Mouse (Mus musculus): ENCODE results near the gene Wif1.
A peak's percentile ranks its signal among the peaks of the same experiment; 100 is the strongest.

Wif1 gene

DNA sequence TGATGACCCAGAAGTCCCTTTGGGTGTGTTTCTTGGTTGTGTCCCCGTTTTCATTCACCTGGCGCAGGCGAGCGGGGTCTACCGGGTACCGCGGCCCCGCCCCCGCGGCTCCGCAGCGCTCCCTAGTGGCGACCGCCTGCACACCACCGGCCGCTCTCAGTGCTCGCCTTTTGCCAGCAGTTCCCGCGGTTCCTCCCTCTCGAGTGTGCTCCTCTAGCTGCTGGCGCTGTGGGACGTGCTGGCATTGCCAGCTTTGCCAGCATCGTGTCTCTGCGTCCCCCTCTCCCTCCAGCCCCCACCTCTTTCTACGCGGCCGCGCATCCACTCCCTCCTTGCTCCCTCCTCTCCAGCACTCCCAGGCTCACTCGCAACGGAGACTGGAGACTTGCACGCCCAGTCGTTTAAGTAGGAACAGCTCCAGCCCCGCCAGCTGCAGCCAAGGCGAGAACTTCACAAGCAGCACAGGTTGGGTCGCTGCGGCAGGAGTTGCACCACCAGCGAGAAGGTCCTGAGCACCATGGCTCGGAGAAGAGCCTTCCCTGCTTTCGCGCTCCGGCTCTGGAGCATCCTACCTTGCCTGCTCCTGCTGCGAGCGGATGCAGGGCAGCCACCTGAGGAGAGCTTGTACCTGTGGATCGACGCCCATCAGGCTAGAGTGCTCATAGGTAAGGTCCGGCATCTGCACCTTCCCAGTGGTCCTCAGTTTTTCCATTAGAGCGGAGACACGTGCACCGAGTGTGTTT is at the start of gene Wif1:
Wif1 (plus strand) TSS at position 135 of the 743 bp plus-strand sequence.
- peak; percentile 28 for DNase-seq (ENCODE audit: low spot score)

DNA sequence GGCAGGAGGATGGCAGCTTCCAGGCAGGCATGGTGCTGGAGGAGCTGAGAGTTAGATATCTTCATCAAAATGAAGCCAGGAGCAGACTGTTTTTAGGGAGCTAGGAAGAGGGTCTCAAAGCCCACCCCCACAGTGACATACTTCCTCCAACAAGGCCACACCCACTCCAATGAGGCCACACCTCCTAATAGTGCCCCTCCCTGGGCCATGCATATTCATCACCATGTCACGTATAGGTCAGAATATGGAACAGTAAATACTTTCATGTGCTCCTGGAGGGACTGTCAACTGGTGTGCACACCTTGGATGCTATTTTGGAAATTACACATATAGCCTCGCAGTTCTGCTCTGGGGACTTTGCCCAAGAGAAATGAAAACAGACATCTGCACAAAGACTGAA is 31.6 kb upstream of the Wif1 start:
- DNase-seq (ENCODE audit: low spot score): no peak

DNA sequence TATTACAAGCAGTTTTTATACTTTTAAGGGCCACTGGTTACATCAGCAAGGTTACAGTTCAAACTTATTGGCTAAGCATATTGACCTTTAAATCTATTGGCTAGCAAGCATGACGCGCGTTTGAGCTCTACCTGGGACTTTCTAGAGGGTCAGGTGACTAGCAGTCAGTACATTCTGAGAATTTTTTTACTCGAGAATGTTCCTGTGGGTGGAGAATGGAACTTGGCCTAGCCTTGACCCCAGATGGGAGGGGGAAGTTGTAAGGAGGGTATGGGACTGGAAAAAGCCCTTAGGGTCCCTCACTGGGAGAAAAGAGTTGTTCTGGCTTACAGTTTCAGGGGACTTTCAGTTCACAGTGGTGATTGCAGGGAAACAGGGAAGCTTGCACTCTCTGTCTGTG is 22.3 kb upstream of the Wif1 start:
- no peak for DNase-seq (ENCODE audit: low spot score)

DNA sequence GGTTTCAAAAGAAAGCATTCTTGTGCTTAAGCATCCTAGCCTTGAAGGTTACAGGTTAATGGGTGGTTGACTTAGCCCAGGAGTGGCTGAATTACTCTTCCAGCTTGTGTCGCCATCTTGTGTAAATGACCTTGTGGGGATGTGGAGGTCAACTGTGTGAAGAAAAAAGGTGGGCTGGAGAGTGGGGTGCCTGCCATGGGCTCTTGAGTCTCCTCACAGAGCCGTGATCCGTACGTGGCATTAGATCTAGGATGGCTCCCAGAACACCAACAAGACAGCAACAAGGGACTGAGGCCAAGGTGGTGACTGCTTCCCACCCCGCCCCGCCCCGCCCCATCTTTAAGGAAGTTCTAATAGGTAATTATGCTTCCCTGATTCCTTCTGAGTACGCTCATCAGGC is 17.5 kb upstream of the Wif1 start:
- DNase-seq (ENCODE audit: low spot score): no peak

DNA sequence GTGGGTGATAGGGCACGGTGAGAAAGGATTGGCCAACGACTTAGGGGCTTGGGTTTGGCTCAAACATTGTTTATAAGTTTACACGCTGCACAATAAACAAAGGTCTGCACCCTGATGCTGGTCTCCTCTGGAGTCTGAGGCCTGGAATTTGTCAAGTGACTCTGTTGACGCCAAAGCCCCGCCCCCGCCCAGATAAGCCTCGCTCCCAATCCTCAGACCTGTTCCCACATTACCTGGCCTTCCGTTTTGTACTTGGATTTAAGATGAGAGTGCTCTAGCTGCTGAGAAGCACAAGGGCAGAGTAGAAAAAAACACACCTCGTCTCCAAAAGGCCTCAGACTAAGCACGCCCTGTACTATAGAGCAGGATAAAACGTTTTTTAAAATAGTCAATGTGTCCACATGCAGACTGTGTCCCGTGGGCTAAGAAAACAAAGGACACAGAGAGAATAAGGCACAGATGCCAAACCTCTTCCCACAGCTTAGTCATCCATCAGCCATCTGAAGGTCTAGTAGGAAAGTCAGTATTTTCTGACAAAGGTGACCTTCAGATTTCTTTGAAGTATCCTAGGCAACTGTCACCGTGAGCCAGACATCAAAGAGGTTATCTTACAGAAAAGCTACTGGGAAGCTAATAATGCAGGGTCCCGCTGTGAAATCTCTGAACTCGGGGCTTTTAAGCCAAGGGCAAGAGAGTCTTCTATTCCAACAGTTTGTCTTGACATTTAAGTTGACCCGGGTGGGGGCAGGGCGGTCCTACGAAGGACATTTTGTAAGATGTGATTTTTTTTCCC is 16.9 kb upstream of the Wif1 start:
- DNase-seq (ENCODE audit: low spot score): no peak

DNA sequence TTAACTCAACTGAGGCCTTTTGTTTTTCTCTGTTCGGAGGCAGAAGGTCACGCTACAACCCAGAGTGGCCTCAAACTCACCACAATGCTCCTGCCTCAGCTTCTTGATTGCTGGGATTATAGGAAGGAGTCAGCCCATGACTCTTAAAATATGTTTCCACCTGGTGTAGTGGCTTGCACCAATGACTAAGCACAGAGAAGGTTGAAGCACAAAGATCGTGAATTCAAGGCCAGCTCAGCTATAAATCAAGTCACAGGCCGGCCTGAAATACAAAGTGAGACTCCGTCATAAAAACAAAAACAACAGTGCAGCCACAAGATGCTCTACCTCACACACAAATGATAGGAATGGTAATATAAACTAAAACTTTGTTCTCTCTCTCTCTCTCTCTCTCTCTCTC is 10.8 kb upstream of the Wif1 start:
- no peak for DNase-seq (ENCODE audit: low spot score)

DNA sequence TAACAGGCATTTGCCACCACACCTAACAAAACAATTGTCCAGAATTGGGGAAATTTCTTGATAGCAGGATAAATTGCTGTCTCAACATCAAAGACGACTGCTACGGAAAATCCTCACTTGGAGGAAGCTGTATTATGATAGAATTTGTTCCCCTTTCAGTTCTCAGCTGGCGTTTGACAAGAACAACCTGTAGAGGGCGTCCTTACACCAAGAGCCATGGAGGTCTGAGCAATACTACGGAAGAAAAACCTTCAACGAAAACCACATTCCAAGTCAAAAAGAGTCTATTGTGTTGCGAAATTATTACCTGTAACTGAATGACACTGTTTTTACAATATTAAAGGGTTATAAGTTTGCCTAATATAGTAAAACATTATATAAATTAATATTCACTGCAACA is 2.0 kb upstream of the Wif1 start:
- peak; percentile 10 for DNase-seq (ENCODE audit: low spot score)

DNA sequence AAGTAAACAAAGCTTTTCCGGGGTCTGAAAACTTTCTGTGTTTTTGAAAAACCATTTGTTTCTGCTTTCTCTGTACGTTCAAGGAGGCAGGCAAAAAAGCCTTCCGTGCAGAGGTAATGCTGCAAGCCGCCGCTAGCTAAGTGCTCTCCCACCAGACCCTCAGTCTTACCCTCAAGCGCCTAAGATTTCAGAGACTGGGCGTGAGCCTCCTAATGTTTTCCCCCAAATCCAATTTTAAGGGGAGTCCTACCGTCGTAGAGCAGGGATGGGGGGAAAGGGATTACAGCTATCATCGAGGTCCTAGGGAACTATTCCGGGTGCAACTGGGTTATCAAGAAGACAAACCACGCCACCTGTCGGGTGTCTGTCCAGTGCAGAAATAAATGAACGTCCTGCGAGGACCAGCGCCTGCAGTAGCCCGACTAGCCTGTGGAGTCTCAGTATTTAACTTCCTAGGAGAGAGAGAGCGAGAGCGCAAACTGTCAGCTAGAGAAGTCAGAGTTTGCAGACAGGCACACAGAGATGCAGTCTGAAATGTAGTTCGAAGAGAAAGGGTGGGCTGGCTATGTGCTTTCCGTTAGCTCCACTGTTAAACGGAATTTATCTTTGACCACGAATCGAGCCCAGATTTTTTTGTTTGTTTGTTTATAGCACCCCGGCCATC is 500 bp upstream of the Wif1 start:
- DNase-seq (ENCODE audit: low spot score): peak; percentile 56

DNA sequence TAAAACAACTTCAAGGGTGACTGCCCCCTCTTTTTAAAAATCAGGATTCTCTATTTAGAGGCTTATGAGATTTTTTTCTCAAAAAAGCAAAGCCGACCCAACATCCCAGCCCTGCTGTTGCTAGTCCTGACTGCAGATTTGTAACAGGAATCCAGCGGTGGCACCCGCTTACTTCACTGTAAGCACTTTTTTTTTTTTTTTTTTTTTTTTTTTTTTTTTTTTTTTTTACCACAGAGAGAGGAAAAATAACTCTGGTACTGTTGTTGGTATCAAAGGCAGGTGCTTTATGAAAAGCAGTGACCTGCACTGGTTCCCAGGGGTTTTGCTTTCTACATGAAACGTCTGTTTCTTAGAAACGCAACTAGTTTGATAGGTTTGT is 798 bp downstream of the Wif1 start:
- DNase-seq (ENCODE audit: low spot score): no peak

DNA sequence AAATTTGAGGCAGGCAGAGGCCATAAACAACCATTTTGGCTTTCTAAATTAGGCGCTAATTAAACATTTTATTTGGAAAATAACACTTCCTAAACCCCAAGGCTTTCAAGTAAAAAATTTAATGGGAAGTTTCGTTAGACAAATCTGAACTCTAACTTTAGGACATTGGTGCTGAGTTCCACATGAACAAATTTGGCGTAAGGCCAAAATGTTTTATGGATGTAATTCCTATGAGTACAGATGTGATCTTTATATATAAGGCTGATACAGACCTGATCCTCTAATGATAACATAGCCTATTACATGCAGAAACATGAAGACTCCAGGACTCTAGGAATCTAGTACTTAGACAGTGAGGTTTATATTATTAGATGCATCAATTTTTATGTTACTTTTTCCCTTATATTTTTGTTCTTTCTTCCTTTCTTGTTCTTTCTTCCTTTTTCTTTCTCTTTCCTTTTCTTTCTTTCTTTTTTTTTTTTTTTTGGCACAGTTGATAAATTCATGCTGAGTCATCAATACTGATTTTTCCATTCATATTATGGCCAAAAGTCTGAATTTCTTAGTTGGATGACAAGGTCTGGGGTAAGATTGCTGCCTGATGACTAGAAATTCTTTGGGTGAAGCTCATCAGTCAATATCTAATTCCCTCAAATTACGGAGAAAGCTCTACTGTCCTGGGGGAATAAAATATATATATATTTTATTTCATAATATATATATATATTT is 5.0 kb downstream of the Wif1 start:
- no peak for DNase-seq (ENCODE audit: low spot score)

DNA sequence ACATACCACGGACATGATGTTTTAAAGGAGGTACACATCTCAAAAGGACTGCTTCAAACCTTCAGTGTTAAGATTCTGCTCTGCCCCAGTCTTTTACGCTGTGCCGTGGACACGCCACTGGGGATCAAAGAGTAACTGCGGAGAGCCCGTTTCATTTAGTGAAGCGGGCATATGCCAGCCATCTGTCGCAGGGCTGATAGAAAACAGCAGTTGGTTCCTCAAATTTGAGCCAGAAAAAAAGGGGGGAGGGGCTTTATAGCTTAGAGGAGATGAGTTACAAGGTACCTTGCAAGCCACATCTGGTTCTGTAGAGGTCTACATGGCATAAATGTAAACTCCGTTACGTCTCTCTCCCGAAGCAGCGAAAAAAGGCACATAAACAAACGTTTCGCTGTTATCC is 7.2 kb downstream of the Wif1 start:
- no peak for DNase-seq (ENCODE audit: low spot score)

DNA sequence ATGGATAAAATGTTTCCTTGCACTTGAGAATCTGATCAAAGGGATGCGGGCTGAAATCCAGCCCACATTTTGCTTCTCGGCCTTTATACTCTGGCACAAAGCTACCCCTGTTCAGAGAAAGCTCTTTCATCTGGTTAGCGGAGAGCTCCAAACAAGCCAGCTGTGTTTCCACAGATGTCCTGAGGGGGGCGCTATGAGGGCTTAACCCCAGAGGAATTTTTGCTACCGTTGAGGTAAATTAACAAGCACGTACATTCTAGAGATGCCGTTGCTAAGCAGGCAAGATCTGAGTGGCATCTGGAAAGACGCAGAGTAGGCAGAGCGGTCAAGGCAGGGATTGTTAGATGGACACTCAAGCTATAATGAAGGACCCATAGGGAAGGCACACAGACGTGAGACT is 13.7 kb downstream of the Wif1 start:
- no peak for DNase-seq (ENCODE audit: low spot score)

DNA sequence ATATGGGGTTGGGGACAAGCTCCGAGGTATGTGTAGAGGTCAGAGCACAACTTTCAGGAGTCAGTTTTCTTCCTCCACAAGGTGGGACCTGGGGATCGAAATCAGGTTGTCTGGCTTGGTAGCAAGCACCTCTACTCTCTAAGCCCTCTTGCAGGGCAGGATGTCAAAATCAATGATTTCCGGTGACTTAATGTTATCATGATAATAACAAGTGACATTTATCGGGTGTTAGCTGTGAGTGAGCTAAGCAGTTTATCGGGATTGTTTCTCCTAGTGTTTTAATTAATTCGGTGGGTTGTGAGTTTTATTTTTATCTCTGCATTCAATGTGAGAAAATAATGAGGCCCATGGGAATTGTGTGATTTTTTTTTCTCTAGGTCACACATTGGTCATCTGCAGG is 18.3 kb downstream of the Wif1 start:
- DNase-seq (ENCODE audit: low spot score): no peak

DNA sequence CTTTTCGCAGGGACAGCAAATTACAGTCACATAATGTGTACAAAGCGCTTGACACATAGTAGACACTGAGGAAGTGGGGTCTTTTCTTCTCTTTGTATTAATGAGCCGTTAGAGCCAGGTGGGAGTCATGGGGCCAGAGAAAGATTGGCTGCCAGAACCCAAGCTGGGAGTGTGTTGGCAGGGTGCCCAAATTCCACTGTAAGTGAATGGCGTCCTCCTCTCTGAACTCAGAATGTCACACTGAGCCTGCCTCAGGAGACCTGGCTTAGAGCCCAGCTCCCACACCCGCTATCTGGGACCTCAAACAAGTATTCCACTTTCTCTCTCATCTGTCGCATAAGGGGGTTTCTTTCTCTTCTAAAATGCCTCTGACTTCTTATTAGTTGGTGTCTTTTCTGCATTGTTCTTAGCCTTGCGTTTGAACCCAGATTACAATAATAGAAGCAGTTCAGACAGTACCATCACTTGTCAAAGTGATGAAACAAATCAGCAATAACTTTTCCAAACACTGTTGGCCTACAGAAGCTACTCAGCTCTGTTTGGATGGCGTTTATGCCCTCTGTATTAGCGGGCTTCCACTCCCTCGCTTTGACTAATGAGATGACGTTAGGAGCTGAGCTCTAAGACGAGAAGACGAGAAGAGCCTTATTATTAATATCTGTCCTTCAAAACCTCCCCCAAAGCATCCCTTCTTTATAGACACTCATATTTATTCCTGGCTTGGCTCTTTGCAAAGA is 21.9 kb downstream of the Wif1 start:
- peak; percentile 41 for DNase-seq (ENCODE audit: low spot score)

DNA sequence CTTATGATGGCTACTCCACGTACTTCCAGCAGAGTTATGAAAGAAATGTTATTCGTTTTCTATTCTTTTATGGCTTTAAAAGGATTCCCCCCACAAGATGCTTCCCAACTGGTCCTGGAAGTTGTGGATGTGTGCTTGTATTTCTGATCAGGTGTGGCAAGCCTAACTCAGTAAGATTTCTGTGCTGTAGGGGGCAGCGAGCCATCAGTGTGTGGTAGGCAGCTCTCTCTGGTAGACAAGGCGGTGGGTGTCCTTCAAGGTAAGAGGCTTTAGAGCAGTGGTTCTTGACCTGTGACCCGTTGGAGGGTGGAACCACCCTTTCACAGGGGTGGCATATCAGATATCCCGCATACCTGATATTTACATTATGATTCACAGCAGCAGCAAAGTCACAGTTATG is 23.1 kb downstream of the Wif1 start:
- no peak for DNase-seq (ENCODE audit: low spot score)

DNA sequence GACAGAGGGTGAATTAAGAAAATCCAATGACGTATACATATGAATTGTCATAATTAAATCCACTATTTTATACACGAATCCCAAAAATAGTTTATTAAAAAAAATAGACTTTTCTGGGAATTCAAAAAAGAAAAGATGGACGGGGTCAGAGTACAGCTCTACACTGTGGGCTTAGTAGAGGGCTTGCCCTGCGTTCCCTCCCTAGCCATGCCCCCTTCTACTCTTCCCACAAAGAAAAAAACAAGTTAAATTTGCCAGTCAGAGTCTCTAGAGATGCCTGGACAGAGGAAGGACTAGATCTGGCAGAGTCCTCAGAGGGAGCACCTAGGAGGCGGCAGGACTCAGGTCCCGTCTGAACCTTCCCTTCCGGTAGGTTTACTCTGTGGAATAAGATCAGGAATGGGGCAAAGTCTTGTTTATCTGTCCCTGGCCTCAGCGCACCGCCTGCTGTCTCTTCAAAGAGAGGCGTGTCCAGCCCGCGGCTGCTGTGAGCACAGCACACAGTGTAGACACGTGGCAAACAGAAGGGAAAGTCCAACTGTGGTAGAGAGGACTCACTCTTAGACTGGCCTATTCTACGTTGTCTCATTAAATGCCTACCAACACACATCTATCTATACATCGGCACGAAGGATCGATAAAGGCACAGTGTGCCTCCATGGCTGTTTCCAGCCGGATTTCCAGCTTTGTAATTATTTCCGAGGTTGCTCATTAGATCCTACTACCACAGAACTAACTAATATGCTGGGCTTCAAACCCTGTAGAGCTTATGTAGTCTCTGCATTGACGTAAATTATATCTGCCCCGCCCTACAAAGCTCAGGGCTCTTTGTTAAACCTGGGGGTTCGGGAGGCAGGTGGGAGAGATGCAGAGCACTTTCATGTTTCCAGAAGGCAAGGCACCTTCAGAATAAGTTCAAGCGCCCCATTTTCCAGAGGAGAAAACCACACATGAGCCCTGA is 25.6 kb downstream of the Wif1 start:
- DNase-seq (ENCODE audit: low spot score): no peak

DNA sequence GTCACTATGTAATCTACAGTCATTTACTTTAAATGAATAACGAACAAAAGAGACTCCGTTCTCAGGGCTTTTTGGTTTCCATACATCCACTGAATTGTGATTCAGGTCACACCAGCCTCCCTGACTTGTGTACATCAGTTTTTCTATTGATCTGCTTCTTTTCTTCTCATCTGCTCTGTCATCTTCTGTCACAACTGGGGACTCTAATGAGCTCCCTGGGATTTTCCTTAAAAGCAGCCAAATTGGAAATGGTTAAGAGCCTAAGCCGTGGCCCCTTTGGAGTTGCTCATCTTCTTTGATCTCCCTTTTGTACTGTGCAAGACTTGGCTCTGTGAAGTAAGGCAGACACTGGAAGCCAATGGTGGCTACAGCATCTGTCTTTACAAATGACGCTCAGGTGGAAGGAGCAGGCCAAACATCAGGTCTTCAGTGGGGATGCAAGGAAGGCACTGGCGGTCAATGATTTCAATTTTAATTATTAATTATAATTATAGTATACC is 27.6 kb downstream of the Wif1 start:
- DNase-seq (ENCODE audit: low spot score): no peak

DNA sequence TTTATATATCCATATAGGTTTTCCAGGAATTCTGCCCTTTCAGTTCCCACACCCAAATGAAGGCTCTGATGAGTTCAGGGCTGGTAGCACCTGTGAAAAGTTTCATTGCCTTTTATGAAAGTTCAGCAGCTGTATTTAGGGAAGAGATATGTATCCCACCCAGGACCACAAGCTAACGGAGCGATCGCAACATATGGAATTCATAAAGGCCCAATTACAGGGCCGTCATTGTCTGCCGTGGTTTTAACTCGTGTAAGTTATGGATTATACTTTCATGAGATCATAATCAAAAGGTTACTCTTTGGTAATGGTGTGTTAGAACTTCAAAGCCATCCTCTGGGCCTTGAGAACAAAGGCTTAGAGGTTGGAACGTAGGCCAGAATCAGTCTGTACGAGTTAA is 28.9 kb downstream of the Wif1 start:
- no peak for DNase-seq (ENCODE audit: low spot score)

DNA sequence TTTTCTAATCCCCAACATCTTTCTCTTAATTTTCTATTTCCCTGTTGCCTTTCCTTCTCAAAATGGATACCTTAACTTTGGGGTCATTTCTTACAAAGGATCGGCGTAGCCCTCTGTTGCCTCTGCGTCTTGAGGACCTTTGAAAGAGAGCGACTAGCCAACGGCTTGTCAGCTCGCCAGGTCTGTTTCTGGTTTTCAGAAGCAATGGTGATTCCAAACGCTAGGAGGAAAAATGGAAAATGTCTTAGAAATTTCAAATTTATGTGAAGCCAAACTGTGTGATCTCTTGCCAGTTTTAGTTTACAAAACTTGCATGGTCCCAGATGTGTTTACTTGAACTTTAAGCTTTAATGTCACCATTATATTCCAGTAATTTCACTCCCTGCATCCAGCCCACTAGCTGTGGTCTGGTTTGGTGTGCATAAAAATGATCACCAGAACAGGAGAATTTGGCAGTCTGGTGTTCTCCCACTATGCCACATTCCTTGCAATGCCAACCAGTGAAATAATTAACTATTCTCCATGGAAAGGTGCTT is 33.7 kb downstream of the Wif1 start:
- DNase-seq (ENCODE audit: low spot score): no peak

DNA sequence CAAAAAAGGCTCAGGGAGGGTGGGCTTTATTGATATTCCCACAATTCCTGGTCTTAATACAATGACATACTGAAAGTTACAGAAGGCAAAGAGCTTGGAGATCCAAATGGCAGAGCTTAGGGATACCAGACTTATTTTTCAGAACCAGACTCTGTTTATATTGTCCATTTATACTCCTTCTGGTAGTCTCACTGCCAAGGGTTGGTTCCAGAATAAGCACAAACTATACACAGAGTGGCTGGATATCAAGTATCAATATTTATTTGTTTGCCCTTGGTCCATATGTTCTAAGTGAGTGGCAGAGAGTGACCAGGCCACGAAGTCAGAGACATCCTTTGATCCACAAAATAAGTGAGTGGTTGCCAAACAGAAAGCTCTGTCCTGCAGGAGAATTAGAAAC is 34.2 kb downstream of the Wif1 start:
- no peak for DNase-seq (ENCODE audit: low spot score)
